Mouse (Mus musculus) lung, adult 2 months (tissue): Measurements from ENCODE around the gene Smarcc2. TPM values are rescaled to one million over a fixed set of nuclear protein-coding genes. Genes with fewer than 3 reads are reported as not detected.
A peak's percentile ranks its signal among the peaks of the same experiment; 100 is the strongest.

Experiments
- DNase-seq: peaks from one replicate; pipeline ENCODE4 v3.0.0; 2022
- H3K4me1 ChIP-seq: fragments of 200-500 bp; 2 replicates; pipeline ENCODE4 v1.6.1; 2011; ENCODE audit warnings: low read length; ENCODE audit not compliant: control insufficient read depth, insufficient read depth
- H3K4me3 ChIP-seq: fragments of 200-500 bp; replicated peaks from 2 replicates; pipeline ENCODE3; 2011; ENCODE audit warnings: low read depth, mild to moderate bottlenecking, control low read depth, low read length; ENCODE audit errors: extremely low read depth
- CTCF ChIP-seq: fragments of 200-500 bp; IDR thresholded peaks from 2 replicates; pipeline ENCODE4 v1.5.1; 2011; ENCODE audit warnings: mild to moderate bottlenecking, low read length, control low read depth; ENCODE audit not compliant: insufficient read depth
- POLR2A ChIP-seq: fragments of 200-500 bp; IDR thresholded peaks from 2 replicates; pipeline ENCODE4 v1.6.1; 2011; ENCODE audit warnings: low read depth, mild to moderate bottlenecking, control low read depth, low read length, borderline replicate concordance; ENCODE audit errors: extremely low read depth
- WGBS: fragments of 180-500 bp; shearing (Covaris S2); methylation state at CpG from one replicate; pipeline ENCODE4 v1.1.7; 2018; 5-methylcytosine and 5-hydroxymethylcytosine counted together
- polyA plus RNA-seq: library from polyadenylated mRNA; depleted of rRNA; stranded (reverse); fragments of >200 nt; gene quantifications from 2 replicates; pipeline ENCODE4 v1.2.3, GENCODE M21; 2012

Smarcc2 gene
- polyA plus RNA-seq, 1 experiment, result 99.8 TPM

GRCm38 (mm10) chr10:128509831-128510230 lies 50.8 kb downstream of the Smarcc2 start:
- TF ChIP-seq POLR2A (no peak), CTCF (no peak)

GRCm38 (mm10) chr10:128510301-128510700 lies 51.3 kb downstream of the Smarcc2 start:
- H3K4me1 ChIP-seq, result no peaks in the 10 kb centered on the region
- DNase-seq, result no peak
- H3K4me3 ChIP-seq, result no peak overlapping the region
- TF ChIP-seq POLR2A (no peak), CTCF (no peak)
- 81% methylated on average over 11 of the region's 11 CpGs for WGBS

More at GRCm38 (mm10) chr10:128509831-128510230, 50.8 kb downstream of the Smarcc2 start:
- 59% methylated on average over 4 of the region's 4 CpGs for WGBS
- no peak overlapping the region for H3K4me3 ChIP-seq
- peaks cover 2% of the 10 kb centered on the region; the same call in 1 of the 2 replicates for H3K4me1 ChIP-seq
- DNase-seq, result no peak

GRCm38 (mm10) chr10:128511189-128511588 lies 52.1 kb downstream of the Smarcc2 start:
- no peak for TF ChIP-seq POLR2A
- TF ChIP-seq CTCF, result no peak
- H3K4me1 ChIP-seq, result no peaks in the 10 kb centered on the region
- DNase-seq, result no peak
- WGBS, result 84% methylated on average over 9 of the region's 9 CpGs
- no peak overlapping the region for H3K4me3 ChIP-seq

- WGBS, result 91% methylated on average over 12 of the region's 12 CpGs
- TF ChIP-seq POLR2A (no peak), CTCF (no peak)
- H3K4me3 ChIP-seq, result no peak overlapping the region
- no peak for DNase-seq
- no peaks in the 10 kb centered on the region for H3K4me1 ChIP-seq
These were observed 52.7 kb downstream of the Smarcc2 start for GRCm38 (mm10) chr10:128511761-128512160.

GRCm38 (mm10) chr10:128515044-128515443 lies 56.0 kb downstream of the Smarcc2 start:
- Histone ChIP-seq H3K4me1 (no peaks in the 10 kb centered on the region), H3K4me3 (no peak overlapping the region)
- WGBS, result 84% methylated on average over 4 of the region's 4 CpGs
- no peak for DNase-seq
- TF ChIP-seq CTCF (no peak), POLR2A (no peak)

- H3K4me1 ChIP-seq, result no peaks in the 10 kb centered on the region
- TF ChIP-seq CTCF (no peak), POLR2A (no peak)
- WGBS, result 76% methylated on average over 20 of the region's 20 CpGs
- DNase-seq, result no peak
- no peak overlapping the region for H3K4me3 ChIP-seq
These were observed 57.0 kb downstream of the Smarcc2 start for GRCm38 (mm10) chr10:128516029-128516428.

GRCm38 (mm10) chr10:128516677-128517076 lies 57.6 kb downstream of the Smarcc2 start:
- H3K4me3 ChIP-seq, result no peak overlapping the region
- no peak for DNase-seq
- TF ChIP-seq POLR2A, result no peak
- no peak for TF ChIP-seq CTCF
- 54% methylated on average over 6 of the region's 6 CpGs for WGBS
- no peaks in the 10 kb centered on the region for H3K4me1 ChIP-seq

GRCm38 (mm10) chr10:128518833-128519232 lies 59.8 kb downstream of the Smarcc2 start:
- no peak overlapping the region for H3K4me3 ChIP-seq
- WGBS, result 76% methylated on average over 7 of the region's 7 CpGs
- DNase-seq, result peak; percentile 60

GRCm38 (mm10) chr10:128520591-128520990 lies 61.5 kb downstream of the Smarcc2 start:
- no peaks in the 10 kb centered on the region for H3K4me1 ChIP-seq
- DNase-seq, result no peak
- H3K4me3 ChIP-seq, result no peak overlapping the region
- 87% methylated on average over 16 of the region's 16 CpGs for WGBS
- TF ChIP-seq POLR2A, result no peak
- no peak for TF ChIP-seq CTCF

More at GRCm38 (mm10) chr10:128518833-128519232, 59.8 kb downstream of the Smarcc2 start:
- peak; percentile 80 for TF ChIP-seq CTCF
- TF ChIP-seq POLR2A, result no peak
- no peaks in the 10 kb centered on the region for H3K4me1 ChIP-seq

GRCm38 (mm10) chr10:128522351-128522750 lies 63.3 kb downstream of the Smarcc2 start:
- Histone ChIP-seq H3K4me1 (peaks cover 4% of the 10 kb centered on the region; the same call in 1 of the 2 replicates), H3K4me3 (no peak overlapping the region)
- WGBS, result 73% methylated on average over 6 of the region's 6 CpGs
- TF ChIP-seq CTCF (no peak), POLR2A (no peak)
- no peak for DNase-seq
